Mouse (Mus musculus): ENCODE measurements around the gene Otop2.

DNA sequence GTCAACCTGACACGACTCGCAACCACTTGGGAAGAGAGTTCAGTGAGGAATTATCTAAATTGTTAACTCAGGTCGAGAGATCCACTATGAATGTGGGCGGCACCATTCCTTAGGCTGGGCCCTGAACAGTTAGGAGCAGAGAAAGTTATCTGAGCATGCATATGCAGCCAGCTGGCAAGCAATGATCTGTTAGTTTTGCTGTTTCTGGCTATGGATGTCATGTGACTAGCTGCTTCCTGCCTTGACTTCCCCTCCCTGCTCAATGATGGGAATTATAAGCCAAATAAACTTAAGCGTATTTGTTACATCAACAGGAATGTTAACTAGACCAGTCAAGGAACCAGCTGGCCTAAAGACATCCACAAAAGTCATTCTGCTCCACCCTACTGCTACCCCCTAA, 46.4 kb downstream of the Otop2 start:
- TF ChIP-seq CTCF (IDR thresholded peaks at IDR 0.05; ENCODE audit: borderline replicate concordance, insufficient read depth, low read depth, low read length) (no peak), POLR2A (IDR thresholded peaks at IDR 0.05; ENCODE audit: borderline replicate concordance, insufficient read depth, low read length) (no peak)

Data from cerebellum, adult 2 months (tissue).